Mouse (Mus musculus) brown adipose tissue, adult 24 weeks (tissue): ENCODE results near the gene Utp11. TPM values are rescaled to one million over a fixed set of nuclear protein-coding genes. Genes with fewer than 3 reads are reported as not detected.

Experiments
- H3K27ac ChIP-seq: fragments of 200-500 bp; replicated peaks from 2 replicates; pipeline ENCODE4 v1.5.1; 2012; ENCODE audit warnings: low read depth, mild to moderate bottlenecking, low read length
- H3K4me1 ChIP-seq: fragments of 200-500 bp; 2 replicates; pipeline ENCODE4 v1.6.1; 2012; ENCODE audit warnings: low read length, mixed read lengths; ENCODE audit not compliant: control insufficient read depth, insufficient read depth, insufficient read length
- H3K4me3 ChIP-seq: fragments of 200-500 bp; 2 replicates; pipeline ENCODE4 v1.5.1; 2012; ENCODE audit warnings: low read depth, mild to moderate bottlenecking, low read length, moderate library complexity; ENCODE audit not compliant: insufficient read depth
- polyA plus RNA-seq: library from polyadenylated mRNA; stranded (reverse); fragments of >200 nt; gene quantifications from 2 replicates; pipeline ENCODE4 v1.2.4, GENCODE M21; 2012; ENCODE audit not compliant: missing spikeins, insufficient read depth, insufficient read length

Gene Utp11
- polyA plus RNA-seq, 1 experiment: 20.9 TPM

DNA sequence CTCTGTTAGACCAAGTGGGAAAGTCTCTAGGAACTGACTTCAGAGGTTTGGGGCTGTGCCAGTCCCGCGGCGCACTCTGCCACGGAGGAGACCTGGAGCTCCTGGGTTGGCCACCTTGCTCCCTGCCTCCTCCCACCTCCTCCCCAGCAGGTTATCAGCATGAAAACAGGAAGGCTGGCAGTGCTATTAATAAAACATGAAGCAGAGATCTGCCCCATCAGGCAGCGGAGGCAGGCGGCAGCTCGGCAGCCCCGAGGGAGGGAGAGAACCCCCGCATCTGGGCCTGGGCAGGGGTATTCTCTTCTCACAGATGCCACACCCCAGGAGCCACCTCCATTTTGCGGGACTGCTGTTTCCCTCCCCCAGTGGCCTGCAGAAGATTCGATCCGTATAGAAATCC lies 53.7 kb downstream of the Utp11 start:
- H3K27ac ChIP-seq: no peak overlapping the region
- H3K4me1 ChIP-seq: no peaks in the 10 kb centered on the region
- H3K4me3 ChIP-seq: no peak overlapping the region

DNA sequence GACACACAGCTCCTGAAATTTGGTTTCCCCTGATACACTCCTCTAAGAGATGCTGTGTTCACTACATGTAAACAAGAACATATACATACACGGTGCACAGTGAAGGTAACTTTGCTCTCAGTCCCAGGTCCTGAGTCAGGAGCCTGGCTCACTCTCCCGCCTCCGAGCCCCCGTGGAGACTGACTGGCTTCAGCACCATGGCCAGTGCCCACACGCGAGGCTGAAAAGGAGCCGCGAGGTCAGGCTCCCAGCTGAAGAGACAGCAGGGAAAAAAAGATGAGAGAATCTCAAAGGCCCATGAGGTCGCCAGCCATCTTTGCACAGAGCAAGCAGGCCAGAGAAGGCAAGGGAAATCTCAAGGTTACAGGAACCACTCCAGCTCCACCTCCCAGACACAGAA lies 60.1 kb downstream of the Utp11 start:
- H3K27ac ChIP-seq: no peak overlapping the region
- no peaks in the 10 kb centered on the region for H3K4me1 ChIP-seq
- no peak overlapping the region for H3K4me3 ChIP-seq

DNA sequence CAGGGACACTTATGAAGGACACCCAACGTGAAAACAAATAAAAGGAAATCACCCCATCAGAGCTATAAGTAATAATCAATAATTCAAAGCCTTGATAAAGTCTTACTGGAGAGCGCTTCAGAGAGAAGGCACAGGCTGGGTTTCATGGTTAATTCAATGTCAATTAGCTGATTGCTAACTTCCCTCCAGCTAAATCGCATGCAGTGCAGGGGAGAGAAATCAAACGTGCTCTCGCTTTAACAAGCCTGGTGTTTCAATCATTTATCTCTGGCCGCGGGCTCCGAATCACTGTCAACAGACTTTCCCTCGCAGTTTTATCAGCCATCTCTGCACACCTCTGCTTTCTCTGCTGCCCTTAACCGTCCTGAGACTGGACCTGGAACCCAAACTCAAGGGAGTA lies 60.5 kb downstream of the Utp11 start:
- no peaks in the 10 kb centered on the region for H3K4me1 ChIP-seq
- no peak overlapping the region for H3K27ac ChIP-seq
- no peak overlapping the region for H3K4me3 ChIP-seq

DNA sequence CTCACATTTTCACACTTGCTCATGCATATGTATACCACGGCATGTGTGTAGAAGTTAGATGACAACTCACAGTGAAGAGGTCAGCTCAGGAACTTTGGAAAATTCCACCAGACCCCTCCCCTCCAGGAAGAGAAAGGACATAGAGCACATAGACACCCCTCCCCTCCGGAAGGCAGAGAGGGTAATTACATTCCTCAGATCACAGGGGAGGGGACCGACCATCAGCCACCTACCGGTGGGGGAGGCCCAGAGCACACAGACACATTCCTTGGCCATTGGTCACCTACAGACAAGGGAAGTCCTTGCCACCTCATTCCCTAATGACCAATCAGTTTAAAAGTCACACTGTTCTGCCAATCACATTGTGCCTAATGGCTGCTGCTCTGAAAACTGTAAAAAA lies 61.9 kb downstream of the Utp11 start:
- Histone ChIP-seq H3K27ac (no peak overlapping the region), H3K4me3 (no peak overlapping the region), H3K4me1 (no peaks in the 10 kb centered on the region)

Other genes starting within 250 kb of the Utp11 start
- not detected in 2 replicates for gene 3100002H09Rik, start 82.8 kb downstream of the Utp11 start, polyA plus RNA-seq
- 0.52 TPM in 1 of 2 replicates, not detected in the other for gene Pou3f1, start 36.8 kb downstream of the Utp11 start, polyA plus RNA-seq
- gene Fhl3, start 7.1 kb upstream of the Utp11 start, polyA plus RNA-seq: 10.7 and 14.1 TPM in 2 replicates
- 19.2 and 21.2 TPM in 2 replicates for gene Sf3a3, start 21.2 kb upstream of the Utp11 start, polyA plus RNA-seq
- 9.0 and 15.7 TPM in 2 replicates for gene Inpp5b, start 48.2 kb upstream of the Utp11 start, polyA plus RNA-seq
- gene Mtf1, start 108.5 kb upstream of the Utp11 start, polyA plus RNA-seq: 6.2 and 6.9 TPM in 2 replicates
- 15.8 and 17.4 TPM in 2 replicates for gene Yrdc, start 157.1 kb upstream of the Utp11 start, polyA plus RNA-seq
- 37.8 and 44.1 TPM in 2 replicates for gene 1110065P20Rik, start 157.6 kb upstream of the Utp11 start, polyA plus RNA-seq
- 0.42 TPM in 1 of 2 replicates, not detected in the other for gene Maneal, start 168.6 kb upstream of the Utp11 start, polyA plus RNA-seq
- not detected in 2 replicates for gene Epha10, start 187.3 kb upstream of the Utp11 start, polyA plus RNA-seq
- gene 9930104L06Rik, start 243.4 kb upstream of the Utp11 start, polyA plus RNA-seq: 3.9 and 7.2 TPM in 2 replicates
- not detected in 2 replicates for gene Cdca8, start 245.7 kb upstream of the Utp11 start, polyA plus RNA-seq